Mouse (Mus musculus): ENCODE results near the gene Nid1. TPM values are rescaled to one million over a fixed set of nuclear protein-coding genes. Genes with fewer than 3 reads are reported as not detected.
A peak's percentile ranks its signal among the peaks of the same experiment; 100 is the strongest.
"Not testable (repeated sequence)": the region's sequence is repeated elsewhere in the genome, so short reads cannot be mapped to it uniquely, and the experiment has no call there.

Gene Nid1
- polyA plus RNA-seq, 1 experiment from 2014 or later: 54.8 TPM

- Histone ChIP-seq H3K9me3 (no peaks in the 10 kb centered on the region), H3K9ac (no peak overlapping the region), H3K36me3 (no peaks in the 10 kb centered on the region), H3K27ac (replicated peaks) (no peak overlapping the region), H3K4me3 (no peak overlapping the region), H3K4me1 (replicated peaks) (0 out of 2 replicates have a peak, but pooled peaks cover 7% of the 10 kb centered on the region), H3K4me2 (no peak overlapping the region), H3K27me3 (no peaks in the 10 kb centered on the region)
- no peak for ATAC-seq (ENCODE audit: low read depth)
- WGBS: 85% methylated on average over 4 of the region's 4 CpGs
Observed at GRCm38 (mm10) chr13:13458138-13458737, 20.9 kb downstream of the Nid1 start.

GRCm38 (mm10) chr13:13460521-13461138 lies 23.3 kb downstream of the Nid1 start:
- no peaks in the 10 kb centered on the region for H3K36me3 ChIP-seq
- no peak overlapping the region for H3K27ac ChIP-seq (replicated peaks)
- WGBS: 84% methylated on average over 2 of the region's 2 CpGs
- no peak for ATAC-seq (ENCODE audit: low read depth)
- H3K9ac ChIP-seq: no peak overlapping the region
- 0 out of 2 replicates have a peak, but pooled peaks cover 7% of the 10 kb centered on the region for H3K4me1 ChIP-seq (replicated peaks)
- no peak overlapping the region for H3K4me2 ChIP-seq
- H3K27me3 ChIP-seq: no peaks in the 10 kb centered on the region
- no peak overlapping the region for H3K4me3 ChIP-seq
- H3K9me3 ChIP-seq: no peaks in the 10 kb centered on the region

- no peak overlapping the region for H3K9ac ChIP-seq
- 0 out of 2 replicates have a peak, but pooled peaks cover 7% of the 10 kb centered on the region for H3K4me1 ChIP-seq (replicated peaks)
- H3K27me3 ChIP-seq: no peaks in the 10 kb centered on the region
- H3K4me2 ChIP-seq: no peak overlapping the region
- 54% methylated on average over 4 of the region's 4 CpGs for WGBS
- no peaks in the 10 kb centered on the region for H3K9me3 ChIP-seq
- H3K27ac ChIP-seq (replicated peaks): 0 out of 2 replicates have a peak overlapping the region, but pooled peaks have one; percentile 5
- H3K4me3 ChIP-seq: no peak overlapping the region
- ATAC-seq (ENCODE audit: low read depth): no peak
- H3K36me3 ChIP-seq: no peaks in the 10 kb centered on the region
Observed at GRCm38 (mm10) chr13:13461446-13462192, 24.3 kb downstream of the Nid1 start.

GRCm38 (mm10) chr13:13463949-13464348 lies 26.6 kb downstream of the Nid1 start:
- Histone ChIP-seq H3K27me3 (no peaks in the 10 kb centered on the region), H3K9ac (no peak overlapping the region), H3K4me2 (no peak overlapping the region), H3K9me3 (no peaks in the 10 kb centered on the region), H3K4me3 (no peak overlapping the region), H3K4me1 (replicated peaks) (0 out of 2 replicates have a peak, but pooled peaks cover 7% of the 10 kb centered on the region), H3K36me3 (no peaks in the 10 kb centered on the region), H3K27ac (replicated peaks) (no peak overlapping the region)
- ATAC-seq (ENCODE audit: low read depth): no peak
- whole genome bisulfite sequencing: 97% methylated on average over 3 of the region's 3 CpGs

GRCm38 (mm10) chr13:13467249-13467648 lies 29.9 kb downstream of the Nid1 start:
- not testable (repeated sequence) for H3K9me3 ChIP-seq; H3K27me3 ChIP-seq; H3K4me1 ChIP-seq (replicated peaks); H3K27ac ChIP-seq (replicated peaks); H3K9ac ChIP-seq; H3K4me2 ChIP-seq; H3K4me3 ChIP-seq; H3K36me3 ChIP-seq; ATAC-seq (ENCODE audit: low read depth)

- no peak overlapping the region for H3K27ac ChIP-seq (replicated peaks)
- no peak for ATAC-seq (ENCODE audit: low read depth)
- H3K4me2 ChIP-seq: no peak overlapping the region
- no peaks in the 10 kb centered on the region for H3K27me3 ChIP-seq
- H3K9ac ChIP-seq: no peak overlapping the region
- no peaks in the 10 kb centered on the region for H3K4me1 ChIP-seq (replicated peaks)
- H3K4me3 ChIP-seq: no peak overlapping the region
- no peaks in the 10 kb centered on the region for H3K36me3 ChIP-seq
- no peaks in the 10 kb centered on the region for H3K9me3 ChIP-seq
- WGBS: 86% methylated on average over 4 of the region's 4 CpGs
Observed at GRCm38 (mm10) chr13:13468513-13468912, 31.2 kb downstream of the Nid1 start.

GRCm38 (mm10) chr13:13471334-13471757 lies 34.0 kb downstream of the Nid1 start:
- H3K36me3 ChIP-seq: no peaks in the 10 kb centered on the region
- 76% methylated on average over 3 of the region's 3 CpGs for WGBS
- H3K4me2 ChIP-seq: no peak overlapping the region
- H3K4me1 ChIP-seq (replicated peaks): no peaks in the 10 kb centered on the region
- H3K27ac ChIP-seq (replicated peaks): no peak overlapping the region
- H3K9ac ChIP-seq: no peak overlapping the region
- H3K4me3 ChIP-seq: no peak overlapping the region
- H3K9me3 ChIP-seq: no peaks in the 10 kb centered on the region
- ATAC-seq (ENCODE audit: low read depth): no peak
- no peaks in the 10 kb centered on the region for H3K27me3 ChIP-seq

GRCm38 (mm10) chr13:13474464-13474863 lies 37.1 kb downstream of the Nid1 start:
- 79% methylated on average over 3 of the region's 3 CpGs for WGBS

GRCm38 (mm10) chr13:13474991-13475390 lies 37.6 kb downstream of the Nid1 start:
- H3K4me3 ChIP-seq: no peak overlapping the region
- no peaks in the 10 kb centered on the region for H3K36me3 ChIP-seq
- no peak for ATAC-seq (ENCODE audit: low read depth)
- no peak overlapping the region for H3K4me2 ChIP-seq
- H3K9ac ChIP-seq: no peak overlapping the region
- 28% methylated on average over 2 of the region's 2 CpGs for WGBS
- H3K27me3 ChIP-seq: no peaks in the 10 kb centered on the region
- no peak overlapping the region for H3K27ac ChIP-seq (replicated peaks)
- H3K4me1 ChIP-seq (replicated peaks): 0 out of 2 replicates have a peak, but pooled peaks cover under 1% of the 10 kb centered on the region
- H3K9me3 ChIP-seq: no peaks in the 10 kb centered on the region

More at GRCm38 (mm10) chr13:13474464-13474863, 37.1 kb downstream of the Nid1 start:
- not testable (repeated sequence) for H3K4me1 ChIP-seq (replicated peaks); H3K4me2 ChIP-seq; H3K36me3 ChIP-seq; H3K9ac ChIP-seq; ATAC-seq (ENCODE audit: low read depth); H3K27me3 ChIP-seq; H3K9me3 ChIP-seq; H3K27ac ChIP-seq (replicated peaks); H3K4me3 ChIP-seq

- no peaks in the 10 kb centered on the region for H3K9me3 ChIP-seq
- H3K9ac ChIP-seq: no peak overlapping the region
- no peaks in the 10 kb centered on the region for H3K36me3 ChIP-seq
- no peak overlapping the region for H3K4me3 ChIP-seq
- H3K27ac ChIP-seq (replicated peaks): no peak overlapping the region
- no peaks in the 10 kb centered on the region for H3K27me3 ChIP-seq
- WGBS: 89% methylated on average over 2 of the region's 2 CpGs
- peaks cover 11% of the 10 kb centered on the region for H3K4me1 ChIP-seq (replicated peaks)
- ATAC-seq (ENCODE audit: low read depth): no peak
- H3K4me2 ChIP-seq: no peak overlapping the region
Observed at GRCm38 (mm10) chr13:13476568-13476967, 39.2 kb downstream of the Nid1 start.

- H3K27me3 ChIP-seq: no peaks in the 10 kb centered on the region
- peaks cover 16% of the 10 kb centered on the region for H3K4me1 ChIP-seq (replicated peaks)
- no peak overlapping the region for H3K9ac ChIP-seq
- H3K4me3 ChIP-seq: no peak overlapping the region
- ATAC-seq (ENCODE audit: low read depth): no peak
- no peak overlapping the region for H3K4me2 ChIP-seq
- no peaks in the 10 kb centered on the region for H3K36me3 ChIP-seq
- no peaks in the 10 kb centered on the region for H3K9me3 ChIP-seq
- no peak overlapping the region for H3K27ac ChIP-seq (replicated peaks)
- WGBS: 79% methylated on average over 2 of the region's 2 CpGs
Observed at GRCm38 (mm10) chr13:13477046-13477445, 39.7 kb downstream of the Nid1 start.

- WGBS: 7% methylated on average over 2 of the region's 2 CpGs
- H3K9me3 ChIP-seq: no peaks in the 10 kb centered on the region
- H3K27ac ChIP-seq (replicated peaks): no peak overlapping the region
- H3K27me3 ChIP-seq: no peaks in the 10 kb centered on the region
- no peak overlapping the region for H3K4me3 ChIP-seq
- peaks cover 21% of the 10 kb centered on the region for H3K4me1 ChIP-seq (replicated peaks)
- H3K4me2 ChIP-seq: no peak overlapping the region
- ATAC-seq (ENCODE audit: low read depth): no peak
- no peak overlapping the region for H3K9ac ChIP-seq
- H3K36me3 ChIP-seq: no peaks in the 10 kb centered on the region
Observed at GRCm38 (mm10) chr13:13479986-13480385, 42.6 kb downstream of the Nid1 start.
